Mouse (Mus musculus) kidney, postnatal 25 days (tissue): ENCODE measurements around the gene Ppp1r13b.

Experiments
- DNase-seq, 2 experiments: peaks; one replicate each; pipeline ENCODE4 v3.0.0; 2021; ENCODE audit warnings: mixed read lengths in 2 of 2

The Ppp1r13b gene

GRCm38 (mm10) chr12:111821931-111822330 lies 86.0 kb downstream of the Ppp1r13b start:
- DNase-seq: no peak

DNA sequence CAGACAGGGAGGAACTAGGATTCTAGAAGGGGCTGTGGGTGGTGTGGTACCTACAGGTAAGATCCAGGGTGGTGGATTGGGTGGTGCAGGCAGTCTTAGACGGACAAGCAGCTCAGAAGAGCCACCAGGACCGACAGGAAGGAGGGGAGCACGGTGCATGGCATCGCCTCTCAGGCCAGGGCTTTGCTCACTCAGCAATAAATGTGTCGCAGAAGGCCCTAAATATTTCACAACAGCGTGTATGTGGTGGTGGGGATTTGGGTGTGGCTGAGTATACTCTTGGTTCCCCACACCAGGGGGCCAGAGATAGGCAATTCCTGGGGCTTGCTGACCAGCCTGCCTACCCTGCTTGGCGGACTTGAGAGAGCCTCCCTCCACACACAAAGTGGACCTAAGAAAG lies 87.2 kb downstream of the Ppp1r13b start:
- DNase-seq: no peak

DNA sequence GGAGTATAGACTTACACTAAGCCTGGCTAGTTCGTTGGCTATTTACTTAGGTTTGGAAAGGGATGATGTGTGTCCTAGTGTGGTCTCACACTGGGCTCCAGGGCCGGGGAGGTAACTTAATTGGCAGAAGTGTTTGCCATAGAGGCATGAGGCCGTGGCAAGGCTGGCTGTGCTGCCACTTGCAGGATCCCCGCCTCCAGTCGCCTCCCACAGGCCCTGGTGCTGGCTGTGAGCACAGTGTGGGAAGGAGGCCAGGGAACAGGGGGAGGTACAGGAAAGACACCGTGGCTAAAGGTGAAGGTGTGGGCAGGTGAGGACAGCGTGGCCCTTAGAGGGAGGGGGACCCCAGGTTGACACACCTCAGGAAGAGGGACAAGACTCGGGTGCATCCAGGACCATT lies 88.0 kb downstream of the Ppp1r13b start:
- DNase-seq: peak; percentile 63 to 83

DNA sequence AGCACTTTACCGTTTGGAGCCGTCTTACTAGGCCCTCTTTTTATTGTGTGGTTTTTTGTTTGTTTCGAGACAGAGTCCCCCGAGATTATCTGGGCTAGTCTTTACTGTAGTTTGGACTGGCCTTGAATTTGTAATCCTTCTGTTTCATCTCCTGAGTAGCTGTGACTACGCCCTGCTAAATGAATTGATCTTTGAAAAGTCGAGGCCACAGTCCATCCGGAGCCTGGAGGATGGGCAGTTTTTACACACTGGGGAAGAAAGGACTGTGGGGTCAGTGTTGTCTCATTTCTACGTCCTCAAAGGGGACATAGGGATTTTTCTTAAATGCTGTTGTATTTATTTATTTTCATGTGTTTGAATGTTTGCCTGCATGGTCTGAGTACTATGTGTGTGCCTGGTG lies 89.9 kb downstream of the Ppp1r13b start:
- DNase-seq: no peak

DNA sequence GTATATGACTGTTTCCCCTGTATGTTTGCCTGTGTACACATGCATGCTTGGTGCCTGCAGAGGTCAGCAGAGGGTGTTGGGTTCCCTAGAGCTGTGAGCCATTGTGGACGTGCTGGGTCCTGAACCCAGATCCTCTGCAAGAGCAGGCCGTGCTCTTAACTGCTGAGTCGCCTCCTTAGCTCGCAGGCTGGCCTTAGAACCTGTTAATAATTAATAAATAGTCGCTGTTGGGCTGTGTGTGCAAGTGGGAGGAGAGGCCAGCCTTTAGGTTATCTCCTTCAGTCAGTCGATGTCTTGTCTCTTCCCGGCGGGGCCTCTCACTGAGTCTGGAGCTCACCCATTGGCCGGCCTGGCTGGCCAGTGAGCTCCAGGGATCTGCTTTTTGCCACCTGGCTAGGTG lies 90.9 kb downstream of the Ppp1r13b start:
- DNase-seq: peak; percentile 32 to 61

DNA sequence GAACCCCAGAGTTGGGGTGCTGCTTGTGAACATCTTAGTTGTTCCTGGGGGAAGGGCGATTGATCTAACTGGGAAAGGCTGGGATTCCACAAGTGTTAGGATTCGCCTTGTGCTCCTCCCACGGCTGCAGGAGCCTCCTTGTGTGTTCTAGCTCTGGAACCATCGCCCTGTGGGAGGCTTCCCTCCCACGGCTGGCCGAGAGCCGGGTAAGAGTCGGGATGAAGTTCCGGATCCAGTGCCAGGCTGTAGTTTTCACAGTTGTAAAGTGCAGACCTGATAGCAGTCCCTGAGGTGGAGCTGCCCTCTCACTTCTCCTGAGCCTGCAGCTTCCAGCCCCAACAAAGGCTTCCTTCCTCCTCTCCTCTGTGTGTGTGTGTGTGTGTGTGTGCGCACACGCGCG lies 91.4 kb downstream of the Ppp1r13b start:
- DNase-seq: peak; percentile 48 to 65

- DNase-seq: peak; percentile 35 to 78
Observed at GRCm38 (mm10) chr12:111814769-111815762, 92.8 kb downstream of the Ppp1r13b start.

DNA sequence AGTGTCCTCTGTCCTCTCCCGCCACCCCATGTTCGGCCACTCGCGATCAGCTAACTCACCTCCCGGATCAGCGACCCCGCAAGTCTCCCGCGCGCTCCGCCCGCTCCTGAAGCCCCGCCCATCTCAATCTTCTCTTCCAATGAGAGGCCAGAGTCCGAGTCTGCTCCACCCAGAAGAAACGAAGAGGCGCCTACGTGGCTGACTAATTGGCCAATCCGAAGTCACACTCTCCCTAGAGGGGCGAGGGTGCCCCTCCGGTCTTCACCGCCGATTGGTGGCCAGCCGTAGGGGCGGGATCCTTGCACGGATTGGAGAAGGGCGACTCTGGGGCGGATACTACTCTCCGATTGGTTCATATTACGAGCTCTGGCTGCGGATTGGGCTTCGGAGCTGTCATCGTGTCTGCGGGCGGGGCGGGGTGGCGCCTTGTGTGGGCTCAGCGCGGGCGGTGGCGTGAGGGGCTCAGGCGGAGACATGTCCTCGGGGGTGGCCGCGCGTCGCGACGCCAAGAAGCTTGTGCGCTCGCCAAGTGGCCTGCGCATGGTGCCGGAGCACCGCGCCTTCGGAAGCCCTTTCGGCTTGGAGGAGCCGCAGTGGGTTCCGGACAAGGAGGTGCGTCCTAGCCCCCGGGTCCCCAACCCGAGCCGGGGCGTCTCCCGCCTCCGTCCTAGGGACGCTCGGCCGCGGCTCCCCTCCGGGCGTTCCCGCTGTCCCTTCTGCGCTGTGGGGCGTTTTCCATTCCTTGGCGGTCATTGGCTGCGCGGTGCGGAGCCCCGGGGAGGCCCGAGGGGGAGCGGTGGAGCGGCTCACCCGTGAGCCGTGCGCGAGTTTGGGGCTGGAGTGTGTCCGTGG lies 93.9 kb downstream of the Ppp1r13b start, which contains the start of the genes Xrcc3 and Zfyve21:
Gene Xrcc3, minus strand, starts transcription at position 108 of the 852 bp plus-strand sequence.
Gene Zfyve21, plus strand, starts transcription at position 405 of the 852 bp plus-strand sequence.
- DNase-seq: peak; percentile 97 to 100

- peak in 1 of 2 experiments; percentile 14 for DNase-seq
Observed at GRCm38 (mm10) chr12:111813111-111813765, 94.7 kb downstream of the Ppp1r13b start.

- no peak for DNase-seq
Observed at GRCm38 (mm10) chr12:111812611-111813010, 95.3 kb downstream of the Ppp1r13b start.

DNA sequence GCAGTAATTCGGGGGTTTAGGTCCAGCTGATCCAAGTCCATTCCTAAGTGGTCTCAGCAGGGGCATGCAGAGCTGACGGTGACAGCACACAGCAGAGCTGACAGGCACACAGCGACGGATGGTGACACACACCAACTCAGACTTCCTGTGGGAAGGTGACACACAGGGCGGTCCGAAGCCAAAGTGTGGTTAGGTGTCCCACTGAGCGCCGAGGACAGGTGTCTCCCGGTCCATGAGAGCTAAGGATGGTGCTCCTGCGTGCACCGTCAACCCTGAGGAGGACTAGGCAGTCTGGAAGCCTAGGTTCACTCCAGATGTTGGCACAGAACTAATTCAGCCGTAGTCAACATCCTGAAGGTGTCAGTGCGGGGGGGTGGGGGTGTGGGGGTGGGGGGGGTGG lies 95.8 kb downstream of the Ppp1r13b start:
- no peak for DNase-seq

DNA sequence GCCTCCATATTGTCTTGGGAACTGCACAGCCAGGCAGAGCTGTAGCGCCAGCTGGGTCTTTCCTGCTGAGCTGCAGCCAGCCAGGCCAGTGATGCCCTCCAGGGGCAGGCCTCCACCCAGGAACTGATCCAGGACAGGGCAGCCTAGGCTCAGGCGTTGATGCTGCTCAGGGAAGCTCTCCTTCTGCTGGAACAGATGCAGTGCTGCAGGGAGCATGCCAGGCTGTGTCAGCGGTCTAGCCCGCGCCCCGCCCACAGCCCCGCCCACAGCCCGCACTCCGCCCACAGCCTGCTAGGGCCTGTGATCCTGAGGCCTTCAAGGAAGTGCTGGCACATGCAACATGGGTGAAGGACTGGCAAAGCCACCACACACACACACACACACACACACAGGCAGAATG lies 98.1 kb downstream of the Ppp1r13b start:
- peak; percentile 84 to 92 for DNase-seq

- DNase-seq: no peak
Observed at GRCm38 (mm10) chr12:111808775-111809174, 99.1 kb downstream of the Ppp1r13b start.

- no peak for DNase-seq
Observed at GRCm38 (mm10) chr12:111803538-111803937, 104.4 kb downstream of the Ppp1r13b start.

- peak; percentile 40 to 67 for DNase-seq
Observed at GRCm38 (mm10) chr12:111800459-111801183, 107.3 kb downstream of the Ppp1r13b start.

GRCm38 (mm10) chr12:111798493-111798892 lies 109.4 kb downstream of the Ppp1r13b start:
- DNase-seq: no peak

GRCm38 (mm10) chr12:111797251-111797650 lies 110.7 kb downstream of the Ppp1r13b start:
- no peak for DNase-seq

GRCm38 (mm10) chr12:111795180-111795895 lies 112.6 kb downstream of the Ppp1r13b start:
- DNase-seq: peak; percentile 65 to 85

- no peak for DNase-seq
Observed at GRCm38 (mm10) chr12:111794526-111795179, 113.3 kb downstream of the Ppp1r13b start.

GRCm38 (mm10) chr12:111794102-111794501 lies 113.8 kb downstream of the Ppp1r13b start:
- peak; percentile 78 to 91 for DNase-seq
